Mouse (Mus musculus) MN1 (cell line): ENCODE results near the gene Wwc2.

Experiments used
- DNase-seq: peaks from one replicate; pipeline ENCODE4 v3.0.0-alpha.2; 2016; ENCODE audit warnings: low spot score

Wwc2 gene

DNA sequence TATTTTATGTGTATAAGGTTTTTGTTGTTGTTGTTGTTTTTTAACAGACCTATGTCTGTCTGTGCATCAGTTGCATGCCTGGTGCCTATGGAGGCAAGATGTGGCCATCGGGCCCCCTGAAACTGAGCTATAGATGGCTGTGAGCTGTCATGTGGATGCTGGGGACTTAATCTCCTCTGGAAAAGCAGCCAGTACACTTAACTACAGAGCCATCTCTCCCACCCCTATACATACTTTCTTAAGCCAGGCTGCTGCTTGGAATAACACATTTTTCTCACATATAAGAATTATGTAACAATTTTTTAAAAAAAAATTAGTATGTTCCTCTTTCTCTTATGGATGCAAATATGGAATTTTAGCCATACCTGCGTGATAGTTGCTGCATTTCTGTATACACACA lies 207.2 kb downstream of the Wwc2 start:
- DNase-seq: no peak

DNA sequence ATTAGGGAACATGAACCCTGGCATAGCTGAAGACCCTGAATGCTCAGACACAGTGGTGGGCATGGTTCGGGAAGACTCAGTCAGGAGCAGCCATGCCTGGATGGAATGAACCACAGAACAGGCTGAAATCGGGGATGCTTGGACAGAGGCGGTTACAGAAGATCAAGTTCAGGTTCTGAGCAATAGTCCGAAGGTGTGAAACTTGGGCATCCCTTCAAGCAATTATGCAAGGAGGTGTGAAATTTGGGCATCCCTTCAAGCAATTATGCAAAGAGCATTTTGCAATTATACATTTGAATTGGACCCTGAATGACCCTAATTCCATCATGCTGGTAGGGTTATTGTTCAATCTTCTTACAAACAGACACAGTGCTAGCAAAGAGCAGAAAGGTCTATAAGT lies 208.8 kb downstream of the Wwc2 start:
- DNase-seq: no peak

DNA sequence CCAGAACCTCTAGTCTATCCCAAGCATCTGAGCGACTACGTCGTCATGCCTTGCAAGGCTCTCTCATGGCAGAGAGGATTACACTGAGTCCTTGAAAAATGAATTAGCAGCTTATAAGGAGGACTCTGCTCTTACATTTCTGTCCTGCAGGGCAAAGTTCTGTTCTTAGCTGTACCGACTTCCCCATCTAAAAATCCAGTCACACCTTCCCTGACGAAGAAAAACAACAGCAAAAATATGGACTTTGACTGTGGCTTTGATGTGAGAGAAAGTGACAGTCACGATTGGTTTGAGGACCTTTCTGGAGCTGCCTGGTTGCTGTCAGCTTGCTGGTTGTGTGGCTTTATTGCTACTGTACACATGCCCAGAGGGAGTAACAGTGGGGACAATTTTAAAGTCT lies 211.1 kb downstream of the Wwc2 start:
- no peak for DNase-seq

DNA sequence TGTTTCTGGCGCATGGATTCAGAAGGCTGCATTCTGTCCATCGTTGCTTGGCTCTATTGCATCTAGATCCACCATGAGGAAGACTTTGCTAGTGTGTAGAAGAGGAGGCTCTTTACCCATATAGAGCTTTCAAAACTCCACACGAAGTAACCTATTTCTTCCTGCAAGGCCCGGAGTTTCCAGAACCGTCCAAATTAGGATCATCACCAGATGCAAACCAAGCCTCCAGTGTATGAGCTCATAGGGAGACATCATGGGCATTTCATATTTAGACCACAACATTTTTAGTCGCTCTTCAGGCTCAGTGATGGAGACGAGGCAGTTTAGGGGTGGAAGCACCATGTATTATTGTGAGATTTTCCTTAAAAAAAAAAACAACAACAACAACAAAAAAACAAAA lies 213.3 kb downstream of the Wwc2 start:
- no peak for DNase-seq
